Mouse (Mus musculus): Measurements from ENCODE around the gene Psme3.

DNA sequence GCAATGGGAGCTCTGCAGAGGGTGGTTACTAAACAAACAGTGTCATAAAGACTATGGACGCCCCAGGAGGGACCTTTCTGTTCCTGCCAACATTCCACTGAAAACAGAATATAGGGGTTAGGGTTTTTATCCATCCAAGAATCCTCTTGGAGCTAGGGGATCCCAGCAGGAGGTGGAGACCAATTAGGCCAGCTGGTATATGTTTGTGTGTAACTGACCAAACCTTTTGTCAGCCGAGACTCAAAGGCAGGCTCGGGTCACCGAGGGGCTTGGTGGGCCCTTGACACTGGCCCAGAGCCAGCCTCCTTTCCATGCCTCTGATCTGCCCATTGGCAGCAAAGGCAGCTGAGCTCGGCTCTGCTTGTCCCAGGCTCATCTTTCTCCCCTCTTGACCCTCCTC, 33.1 kb upstream of the Psme3 start:
- TF ChIP-seq EP300 (IDR thresholded peaks at IDR 0.05; ENCODE audit: low read depth) (no peak), CTCF (IDR thresholded peaks at IDR 0.05; ENCODE audit: low read depth) (no peak)

All from liver, postnatal 0 days (tissue).